Mouse (Mus musculus): ENCODE data around the gene Tgfbrap1.
A peak's percentile ranks its signal among the peaks of the same experiment; 100 is the strongest.
"Not testable (repeated sequence)": the region's sequence is repeated elsewhere in the genome, so short reads cannot be mapped to it uniquely, and the experiment has no call there.

Tgfbrap1 gene

GRCm38 (mm10) chr1:43098031-43098984, at the start of gene Tgfbrap1, which contains the start of gene AI597479:
TSS of gene Tgfbrap1 (minus strand) at chr1:43098637.
TSS of gene AI597479 (plus strand) at chr1:43098710.
- DNase-seq (ENCODE audit: low spot score): peak; percentile 90

GRCm38 (mm10) chr1:43147474-43147873, 49.0 kb upstream of the Tgfbrap1 start:
- DNase-seq (ENCODE audit: low spot score): no peak

- DNase-seq (ENCODE audit: low spot score): no peak
Observed at GRCm38 (mm10) chr1:43145388-43145787, 47.0 kb upstream of the Tgfbrap1 start.

GRCm38 (mm10) chr1:43144338-43144906, 46.0 kb upstream of the Tgfbrap1 start:
- no peak for DNase-seq (ENCODE audit: low spot score)

GRCm38 (mm10) chr1:43143791-43144190, 45.4 kb upstream of the Tgfbrap1 start:
- no peak for DNase-seq (ENCODE audit: low spot score)

GRCm38 (mm10) chr1:43143284-43143683, 44.8 kb upstream of the Tgfbrap1 start:
- no peak for DNase-seq (ENCODE audit: low spot score)

GRCm38 (mm10) chr1:43142849-43143248, 44.4 kb upstream of the Tgfbrap1 start:
- DNase-seq (ENCODE audit: low spot score): no peak

- no peak for DNase-seq (ENCODE audit: low spot score)
Observed at GRCm38 (mm10) chr1:43141555-43141961, 43.1 kb upstream of the Tgfbrap1 start.

- peak; percentile 84 for DNase-seq (ENCODE audit: low spot score)
Observed at GRCm38 (mm10) chr1:43139587-43140266, 41.3 kb upstream of the Tgfbrap1 start.

GRCm38 (mm10) chr1:43138268-43138812, 39.9 kb upstream of the Tgfbrap1 start:
- DNase-seq (ENCODE audit: low spot score): no peak

- peak; percentile 61 for DNase-seq (ENCODE audit: low spot score)
Observed at GRCm38 (mm10) chr1:43137334-43137733, 38.9 kb upstream of the Tgfbrap1 start.

GRCm38 (mm10) chr1:43136488-43137029, 38.1 kb upstream of the Tgfbrap1 start:
- DNase-seq (ENCODE audit: low spot score): not testable (repeated sequence)

- no peak for DNase-seq (ENCODE audit: low spot score)
Observed at GRCm38 (mm10) chr1:43131591-43131990, 33.2 kb upstream of the Tgfbrap1 start.

GRCm38 (mm10) chr1:43130219-43130981, 32.0 kb upstream of the Tgfbrap1 start:
- DNase-seq (ENCODE audit: low spot score): no peak

- no peak for DNase-seq (ENCODE audit: low spot score)
Observed at GRCm38 (mm10) chr1:43127820-43128610, 29.6 kb upstream of the Tgfbrap1 start.

- DNase-seq (ENCODE audit: low spot score): no peak
Observed at GRCm38 (mm10) chr1:43127196-43127595, 28.8 kb upstream of the Tgfbrap1 start.

GRCm38 (mm10) chr1:43124726-43125125, 26.3 kb upstream of the Tgfbrap1 start:
- DNase-seq (ENCODE audit: low spot score): no peak

- no peak for DNase-seq (ENCODE audit: low spot score)
Observed at GRCm38 (mm10) chr1:43122616-43123015, 24.2 kb upstream of the Tgfbrap1 start.

- no peak for DNase-seq (ENCODE audit: low spot score)
Observed at GRCm38 (mm10) chr1:43120950-43121349, 22.5 kb upstream of the Tgfbrap1 start.

- no peak for DNase-seq (ENCODE audit: low spot score)
Observed at GRCm38 (mm10) chr1:43117435-43117834, 19.0 kb upstream of the Tgfbrap1 start.
